Mouse (Mus musculus): ENCODE data around the gene Ncapg2. TPM values are rescaled to one million over a fixed set of nuclear protein-coding genes. Genes with fewer than 3 reads are reported as not detected.

Ncapg2 gene
- 28.5 and 32.4 TPM in 2 replicates for polyA plus RNA-seq (2015; fragmentation: Nextera tagmentation; extraction: Ambion mirVana)

DNA sequence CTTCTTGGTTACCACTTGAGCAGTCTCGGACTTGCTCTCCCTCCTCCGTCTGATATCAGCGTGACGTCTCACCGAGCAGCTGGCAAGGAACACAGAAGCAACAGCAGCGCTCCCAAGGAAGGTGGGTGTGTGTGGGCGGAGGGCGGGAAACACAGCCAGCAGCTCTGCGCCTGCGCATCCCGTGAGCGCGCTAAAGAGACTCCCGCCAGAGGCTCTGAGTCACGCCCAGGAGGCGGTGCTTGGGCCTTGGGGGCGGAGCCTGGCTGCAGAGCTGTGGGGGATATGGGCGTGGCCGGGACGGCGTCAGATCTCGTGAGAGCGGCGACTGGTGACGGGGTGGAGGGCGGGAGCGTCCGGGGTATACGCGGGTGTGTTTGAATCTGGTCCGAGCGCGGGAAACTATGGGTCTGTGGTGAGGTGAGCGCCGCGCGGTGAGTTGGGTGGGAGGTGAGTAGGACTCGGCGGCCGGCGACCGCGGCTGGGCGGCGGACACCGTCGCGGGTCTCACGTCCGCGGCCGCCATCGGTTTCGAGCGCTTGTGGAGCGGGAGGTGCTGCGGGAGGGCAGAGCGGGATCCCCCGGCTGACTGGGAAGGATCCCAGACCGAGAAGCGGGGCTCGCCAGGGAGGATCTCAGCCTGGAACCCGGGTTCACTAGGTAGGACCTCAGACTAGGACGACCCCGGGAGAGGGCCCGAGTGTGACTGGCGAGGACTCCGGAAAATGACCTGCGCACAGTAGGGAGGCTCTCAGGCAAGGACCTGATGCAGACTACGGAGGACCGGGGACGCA lies at the start of gene Ncapg2:
Gene Ncapg2 (plus strand): TSS at position 358 of the 791 bp plus-strand sequence.
- peak within 1 kb of the TSS; percentile 60 for H3K4me3 ChIP-seq (replicated peaks)
- no peaks in the 10 kb centered on the region for H3K27me3 ChIP-seq
- peak within 1 kb of the TSS; percentile 37 for H3K9ac ChIP-seq
- peak within 1 kb of the TSS; percentile 88 for H3K4me2 ChIP-seq (replicated peaks)
- H3K36me3 ChIP-seq: peaks cover 28% of the 10 kb centered on the region
- under 1% methylated on average over 72 of the region's 72 CpGs for WGBS
- H3K9me3 ChIP-seq (replicated peaks): peaks cover 22% of the 10 kb centered on the region; the same call in 1 of the 2 replicates
- peak within 1 kb of the TSS; percentile 34 for H3K27ac ChIP-seq (replicated peaks)
- ATAC-seq (ENCODE audit: insufficient number of reproducible peaks, low FRiP score, low TSS enrichment, low read depth): peak; percentile 97
- H3K4me1 ChIP-seq: peaks cover 8% of the 10 kb centered on the region; the same call in 1 of the 2 replicates

DNA sequence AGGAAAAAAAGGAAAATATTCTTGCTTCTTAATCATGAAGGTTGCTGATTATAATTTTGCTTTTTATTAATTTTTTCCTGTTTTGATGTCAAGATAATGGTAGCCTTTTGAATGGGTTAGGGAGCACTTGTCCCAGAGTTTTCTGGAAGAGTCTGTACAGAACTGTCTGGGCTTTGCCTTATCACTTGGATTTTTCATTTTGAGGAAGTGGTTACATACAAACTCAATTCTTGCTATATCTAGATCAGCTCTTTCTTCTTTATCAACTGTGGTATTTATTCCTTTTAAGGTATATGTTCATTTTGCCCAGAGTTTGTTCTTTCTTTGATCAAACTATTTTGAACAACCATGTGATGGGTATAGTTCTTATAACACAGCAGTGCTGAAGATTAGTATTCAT lies 43.1 kb upstream of the Ncapg2 start:
- H3K9me3 ChIP-seq (replicated peaks): no peaks in the 10 kb centered on the region

DNA sequence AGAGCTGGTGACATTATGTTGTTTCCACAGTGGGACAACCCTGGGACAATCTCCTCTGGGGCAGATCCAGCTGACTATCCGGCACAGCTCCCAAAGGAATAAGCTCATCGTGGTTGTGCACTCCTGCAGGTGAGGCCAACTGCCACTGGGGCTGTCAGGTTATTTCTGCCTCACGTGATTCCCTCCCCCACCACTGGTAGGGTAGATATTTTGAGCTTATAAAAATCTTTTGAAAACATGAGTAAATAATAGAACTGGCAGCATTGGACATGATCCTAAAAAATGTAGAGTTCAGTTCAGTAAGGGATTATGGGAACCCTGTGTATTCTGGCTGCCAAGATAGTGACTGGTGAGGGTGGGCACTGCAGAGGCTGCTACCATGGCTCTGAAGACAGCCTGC lies 38.3 kb upstream of the Ncapg2 start:
- no peak overlapping the region for H3K4me2 ChIP-seq (replicated peaks)
- H3K9ac ChIP-seq: no peak overlapping the region
- H3K9me3 ChIP-seq (replicated peaks): no peaks in the 10 kb centered on the region
- no peaks in the 10 kb centered on the region for H3K4me1 ChIP-seq
- H3K27me3 ChIP-seq: no peaks in the 10 kb centered on the region
- ATAC-seq (ENCODE audit: insufficient number of reproducible peaks, low FRiP score, low TSS enrichment, low read depth): no peak
- H3K36me3 ChIP-seq: peaks cover 35% of the 10 kb centered on the region
- no peak overlapping the region for H3K4me3 ChIP-seq (replicated peaks)
- H3K27ac ChIP-seq (replicated peaks): no peak overlapping the region
- 77% methylated on average over 3 of the region's 3 CpGs for WGBS

More for the DNA sequence above, 43.1 kb upstream of the Ncapg2 start:
- ATAC-seq (ENCODE audit: insufficient number of reproducible peaks, low FRiP score, low TSS enrichment, low read depth): no peak
- Histone ChIP-seq H3K9ac (no peak overlapping the region), H3K4me1 (no peaks in the 10 kb centered on the region), H3K4me3 (replicated peaks) (no peak overlapping the region), H3K27me3 (no peaks in the 10 kb centered on the region), H3K4me2 (replicated peaks) (no peak overlapping the region), H3K27ac (replicated peaks) (no peak overlapping the region), H3K36me3 (peaks cover 29% of the 10 kb centered on the region; the same call in 1 of the 2 replicates)

DNA sequence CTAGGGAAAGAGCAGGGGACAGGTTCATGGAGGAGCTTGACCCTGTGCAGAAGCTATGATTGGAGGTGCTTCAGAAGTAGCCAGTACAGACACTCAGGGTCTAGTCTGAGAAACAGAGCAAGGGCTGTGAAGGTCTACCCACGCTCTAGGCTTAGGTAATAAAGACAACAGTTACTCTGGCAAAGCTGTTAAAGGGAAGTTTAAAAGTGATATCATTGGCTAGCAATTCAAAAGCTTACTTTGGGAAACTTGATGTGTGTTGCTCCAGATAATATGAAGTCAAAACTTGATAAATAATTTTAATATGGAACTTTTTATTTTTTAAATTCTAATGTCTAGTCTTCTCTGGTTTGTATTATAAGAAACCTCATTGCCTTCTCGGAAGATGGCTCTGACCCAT lies 37.9 kb upstream of the Ncapg2 start:
- no peak overlapping the region for H3K4me3 ChIP-seq (replicated peaks)
- H3K4me2 ChIP-seq (replicated peaks): no peak overlapping the region
- WGBS: 93% methylated on average over 2 of the region's 2 CpGs
- no peaks in the 10 kb centered on the region for H3K27me3 ChIP-seq
- H3K36me3 ChIP-seq: peaks cover 35% of the 10 kb centered on the region
- no peak overlapping the region for H3K9ac ChIP-seq
- H3K9me3 ChIP-seq (replicated peaks): no peaks in the 10 kb centered on the region
- ATAC-seq (ENCODE audit: insufficient number of reproducible peaks, low FRiP score, low TSS enrichment, low read depth): no peak
- no peaks in the 10 kb centered on the region for H3K4me1 ChIP-seq
- no peak overlapping the region for H3K27ac ChIP-seq (replicated peaks)

DNA sequence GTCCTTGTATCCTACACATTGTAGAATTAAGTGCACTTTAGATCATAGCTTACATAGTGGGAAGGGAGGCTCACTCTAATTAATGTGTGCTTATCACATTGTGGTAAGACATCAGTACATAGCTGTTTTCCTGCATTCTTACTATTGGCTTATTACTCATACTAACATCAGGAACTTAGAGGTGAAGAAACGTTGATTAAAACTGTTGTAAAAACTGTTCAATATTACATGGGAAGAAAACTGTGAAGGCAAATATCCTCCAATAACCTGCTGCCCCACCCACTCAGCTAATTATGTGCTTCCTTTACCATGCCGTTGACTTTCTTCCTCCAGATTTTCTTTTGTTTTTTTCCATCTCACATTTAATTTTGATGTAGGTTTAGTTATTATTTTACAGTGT lies 36.3 kb upstream of the Ncapg2 start:
- Histone ChIP-seq H3K27ac (replicated peaks) (no peak overlapping the region), H3K9me3 (replicated peaks) (no peaks in the 10 kb centered on the region), H3K4me1 (no peaks in the 10 kb centered on the region), H3K36me3 (peaks cover 33% of the 10 kb centered on the region), H3K9ac (no peak overlapping the region), H3K27me3 (no peaks in the 10 kb centered on the region), H3K4me3 (replicated peaks) (no peak overlapping the region), H3K4me2 (replicated peaks) (no peak overlapping the region)
- 69% methylated on average over 2 of the region's 2 CpGs for WGBS
- no peak for ATAC-seq (ENCODE audit: insufficient number of reproducible peaks, low FRiP score, low TSS enrichment, low read depth)

DNA sequence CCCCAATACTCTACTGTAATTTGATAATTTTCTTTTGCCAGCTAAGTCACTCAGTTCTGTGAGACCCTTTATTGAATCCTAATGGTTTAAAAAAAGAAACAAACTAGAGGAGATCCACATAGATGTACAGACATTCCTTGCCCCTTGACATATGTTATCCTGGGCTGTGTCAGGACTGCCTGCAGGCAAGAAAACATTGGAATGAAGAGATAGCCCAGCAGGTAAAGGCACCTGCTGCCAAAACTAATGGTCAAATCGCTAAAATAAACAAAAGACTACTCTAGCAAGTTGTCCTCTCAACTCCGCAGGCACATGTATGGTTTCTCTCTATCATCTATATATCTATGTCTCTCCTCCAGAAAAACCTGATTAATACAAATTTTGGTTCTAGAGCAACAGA lies 22.1 kb upstream of the Ncapg2 start:
- H3K36me3 ChIP-seq: no peaks in the 10 kb centered on the region
- no peak overlapping the region for H3K4me3 ChIP-seq (replicated peaks)
- 82% methylated on average over 2 of the region's 2 CpGs for WGBS
- H3K4me1 ChIP-seq: no peaks in the 10 kb centered on the region
- no peaks in the 10 kb centered on the region for H3K27me3 ChIP-seq
- H3K9ac ChIP-seq: no peak overlapping the region
- no peaks in the 10 kb centered on the region for H3K9me3 ChIP-seq (replicated peaks)
- H3K4me2 ChIP-seq (replicated peaks): no peak overlapping the region
- no peak overlapping the region for H3K27ac ChIP-seq (replicated peaks)
- no peak for ATAC-seq (ENCODE audit: insufficient number of reproducible peaks, low FRiP score, low TSS enrichment, low read depth)

DNA sequence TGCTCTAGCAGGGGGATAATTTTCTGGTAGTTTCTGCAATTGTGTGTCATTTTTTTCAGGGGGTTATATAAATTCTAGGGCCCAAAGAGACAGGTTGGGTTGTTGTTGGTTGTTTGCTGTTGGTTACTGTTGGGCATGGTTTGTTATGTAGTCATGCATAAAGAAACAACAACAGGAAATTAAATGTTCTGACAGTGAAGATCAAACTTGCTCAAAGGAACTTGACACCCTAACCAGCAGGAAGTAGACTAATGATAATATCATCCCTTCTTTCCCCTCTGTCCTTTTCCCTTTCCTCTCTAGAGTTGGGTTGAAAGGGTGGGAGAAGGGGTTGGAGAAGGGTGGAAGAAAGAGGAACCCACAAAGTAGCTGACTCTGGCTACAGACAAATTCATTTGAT lies 21.2 kb upstream of the Ncapg2 start:
- no peaks in the 10 kb centered on the region for H3K36me3 ChIP-seq
- no peak overlapping the region for H3K9ac ChIP-seq
- no peak for ATAC-seq (ENCODE audit: insufficient number of reproducible peaks, low FRiP score, low TSS enrichment, low read depth)
- H3K4me1 ChIP-seq: no peaks in the 10 kb centered on the region
- H3K4me2 ChIP-seq (replicated peaks): no peak overlapping the region
- H3K4me3 ChIP-seq (replicated peaks): no peak overlapping the region
- H3K27ac ChIP-seq (replicated peaks): no peak overlapping the region
- no peaks in the 10 kb centered on the region for H3K27me3 ChIP-seq
- no peaks in the 10 kb centered on the region for H3K9me3 ChIP-seq (replicated peaks)

DNA sequence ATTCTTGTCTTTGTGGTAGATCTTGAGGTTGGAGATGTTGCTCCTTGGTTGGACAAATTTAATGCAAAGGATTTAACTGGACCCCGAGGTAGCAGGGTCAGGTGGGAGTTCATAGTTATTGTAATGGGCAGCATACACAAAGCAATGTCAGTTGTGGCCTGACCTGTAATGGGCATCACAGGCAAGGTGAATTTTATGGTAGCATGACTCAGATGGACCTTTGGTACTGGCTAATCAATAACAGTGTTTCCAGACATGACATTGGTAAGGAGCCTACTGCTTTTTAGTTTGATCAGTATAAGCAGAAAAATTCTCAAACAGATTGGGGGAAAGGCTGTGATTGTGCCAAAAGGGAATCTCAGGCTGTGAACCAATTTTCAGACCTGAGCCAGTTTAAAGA lies 18.4 kb upstream of the Ncapg2 start:
- Histone ChIP-seq H3K9ac (no peak overlapping the region), H3K27ac (replicated peaks) (no peak overlapping the region), H3K9me3 (replicated peaks) (no peaks in the 10 kb centered on the region), H3K4me1 (no peaks in the 10 kb centered on the region), H3K27me3 (no peaks in the 10 kb centered on the region), H3K36me3 (no peaks in the 10 kb centered on the region), H3K4me3 (replicated peaks) (no peak overlapping the region), H3K4me2 (replicated peaks) (no peak overlapping the region)
- ATAC-seq (ENCODE audit: insufficient number of reproducible peaks, low FRiP score, low TSS enrichment, low read depth): no peak
- WGBS: 79% methylated on average over 1 of the region's 1 CpGs

DNA sequence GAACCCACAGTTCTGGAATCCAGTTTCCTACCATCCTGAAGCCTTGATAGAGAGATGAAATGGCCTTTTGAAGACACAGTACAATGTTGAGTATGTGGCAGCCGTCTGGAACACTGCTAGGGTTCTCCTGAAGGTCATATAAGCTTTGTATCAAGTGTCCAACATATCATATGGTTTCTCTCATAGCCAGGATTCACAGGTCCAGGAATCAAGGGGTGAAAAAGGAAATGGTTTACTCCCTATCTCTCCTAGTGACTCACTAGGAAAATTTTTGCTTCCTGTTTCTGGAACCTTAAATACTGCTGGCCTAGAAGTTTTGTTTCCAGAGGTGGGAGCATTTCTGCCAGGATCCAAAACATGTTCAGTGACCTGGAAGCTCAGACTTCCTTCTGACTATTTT lies 15.3 kb upstream of the Ncapg2 start:
- H3K27me3 ChIP-seq: no peaks in the 10 kb centered on the region
- ATAC-seq (ENCODE audit: insufficient number of reproducible peaks, low FRiP score, low TSS enrichment, low read depth): no peak
- H3K27ac ChIP-seq (replicated peaks): no peak overlapping the region
- no peak overlapping the region for H3K4me3 ChIP-seq (replicated peaks)
- WGBS: 44% methylated on average over 1 of the region's 1 CpGs
- no peak overlapping the region for H3K4me2 ChIP-seq (replicated peaks)
- H3K4me1 ChIP-seq: no peaks in the 10 kb centered on the region
- H3K36me3 ChIP-seq: no peaks in the 10 kb centered on the region
- no peaks in the 10 kb centered on the region for H3K9me3 ChIP-seq (replicated peaks)
- H3K9ac ChIP-seq: no peak overlapping the region

DNA sequence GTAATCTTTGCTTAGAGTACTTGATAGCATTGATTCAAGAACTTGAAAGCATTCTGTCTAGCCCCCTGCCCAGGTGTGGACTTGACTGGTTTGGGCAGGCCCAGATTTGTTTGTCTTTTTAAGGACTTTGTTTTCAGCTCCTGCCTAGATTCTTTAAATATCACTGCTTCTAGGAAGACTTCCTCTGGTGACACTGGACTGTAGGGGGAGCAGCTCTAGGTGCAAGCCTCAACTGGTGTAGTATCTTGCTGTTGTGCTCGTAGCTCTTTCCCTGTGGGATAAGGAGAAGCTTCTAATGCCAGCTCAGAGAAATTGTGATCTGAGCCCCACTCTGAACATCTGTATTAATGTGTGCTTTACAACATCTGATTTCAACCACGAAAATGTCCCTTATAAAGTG lies 10.9 kb upstream of the Ncapg2 start:
- 56% methylated on average over 2 of the region's 2 CpGs for WGBS
- no peak for ATAC-seq (ENCODE audit: insufficient number of reproducible peaks, low FRiP score, low TSS enrichment, low read depth)
- H3K36me3 ChIP-seq: no peaks in the 10 kb centered on the region

DNA sequence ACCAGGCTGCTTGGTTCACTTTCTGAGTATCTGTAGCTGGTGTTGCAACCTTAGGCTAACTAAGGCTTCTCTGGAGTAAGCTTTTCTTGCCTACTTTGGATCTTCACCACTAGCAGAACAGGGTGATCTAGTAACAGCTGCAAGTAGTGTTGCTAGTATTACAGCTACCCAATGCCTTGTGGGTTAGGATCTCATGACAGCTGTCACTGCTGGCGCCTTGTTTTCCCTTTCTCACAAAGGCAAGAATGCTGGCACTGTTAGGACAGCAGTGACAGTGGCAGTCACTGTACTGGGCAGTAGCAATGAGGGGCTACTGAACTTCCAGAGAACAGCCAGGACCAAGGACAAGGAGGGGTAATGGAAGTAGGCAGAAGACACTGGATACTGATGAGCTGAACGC lies 9.9 kb upstream of the Ncapg2 start:
- no peaks in the 10 kb centered on the region for H3K9me3 ChIP-seq (replicated peaks)
- WGBS: 85% methylated on average over 2 of the region's 2 CpGs
- ATAC-seq (ENCODE audit: insufficient number of reproducible peaks, low FRiP score, low TSS enrichment, low read depth): no peak
- no peaks in the 10 kb centered on the region for H3K4me1 ChIP-seq
- no peak overlapping the region for H3K9ac ChIP-seq
- H3K27me3 ChIP-seq: no peaks in the 10 kb centered on the region
- H3K36me3 ChIP-seq: no peaks in the 10 kb centered on the region
- H3K4me3 ChIP-seq (replicated peaks): no peak overlapping the region
- no peak overlapping the region for H3K4me2 ChIP-seq (replicated peaks)
- H3K27ac ChIP-seq (replicated peaks): no peak overlapping the region

More for the DNA sequence above, 10.9 kb upstream of the Ncapg2 start:
- H3K4me1 ChIP-seq: no peaks in the 10 kb centered on the region
- no peaks in the 10 kb centered on the region for H3K9me3 ChIP-seq (replicated peaks)
- H3K27me3 ChIP-seq: no peaks in the 10 kb centered on the region
- no peak overlapping the region for H3K9ac ChIP-seq
- H3K4me2 ChIP-seq (replicated peaks): no peak overlapping the region
- no peak overlapping the region for H3K4me3 ChIP-seq (replicated peaks)
- H3K27ac ChIP-seq (replicated peaks): no peak overlapping the region

All from embryonic facial prominence, embryonic 15.5 days (tissue).